Mouse (Mus musculus) duodenum, adult 2 months (tissue): ENCODE results near the gene Olfr376. TPM values are rescaled to one million over a fixed set of nuclear protein-coding genes. Genes with fewer than 3 reads are reported as not detected.

Experiments used
- polyA plus RNA-seq: library from polyadenylated mRNA; depleted of rRNA; stranded (reverse); fragments of >200 nt; gene quantifications from 2 replicates; pipeline ENCODE4 v1.2.3, GENCODE M21; 2012; ENCODE audit warnings: low replicate concordance; rRNA removed

Gene Olfr376
- polyA plus RNA-seq, result not detected in 2 replicates

GRCm38 (mm10) chr11:73370946-73371345, at the start of gene Olfr376:
Gene Olfr376 (plus strand): TSS chr11:73371246.

GRCm38 (mm10) chr11:73329442-73329841, 41.6 kb upstream of the Olfr376 start, which contains the start of the genes Aspa, Gm49340 and Spata22:
Gene Aspa (minus strand): TSS chr11:73329596.
Gene Gm49340 (plus strand): TSS chr11:73329741.
Gene Spata22 (plus strand): TSS chr11:73329741.

DNA sequence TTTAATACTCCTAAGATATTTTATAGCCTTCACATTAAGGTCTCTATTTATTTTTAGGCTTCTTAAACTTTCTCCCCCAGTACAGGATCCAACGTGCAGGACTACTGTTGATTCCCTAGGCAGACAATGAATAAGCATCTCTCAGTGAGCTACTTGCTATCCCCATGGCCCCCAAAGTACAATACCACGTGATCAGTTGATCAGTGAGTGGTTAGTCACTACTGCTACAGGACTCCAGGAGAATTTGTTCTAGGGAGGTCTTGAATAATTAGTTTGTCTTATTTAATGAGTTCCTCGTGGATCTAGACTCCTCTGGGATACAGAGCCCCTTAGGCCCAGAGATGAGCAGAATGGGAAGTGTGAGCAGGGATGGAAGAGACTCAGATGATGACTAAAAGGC, 20.6 kb upstream of the Olfr376 start, which contains the start of gene Olfr20:
TSS of gene Olfr20 (plus strand) at position 301 of the 400 bp plus-strand sequence.

GRCm38 (mm10) chr11:73399514-73399913, 28.5 kb downstream of the Olfr376 start, which contains the start of gene Olfr1:
Gene Olfr1 (minus strand): TSS chr11:73399614.

Other genes starting within 250 kb of the Olfr376 start
- 1.8 and 3.7 TPM in 2 replicates for gene Haspin, start 233.0 kb upstream of the Olfr376 start, polyA plus RNA-seq
- 0.33 TPM in 1 of 2 replicates, not detected in the other for gene P2rx5, start 210.8 kb upstream of the Olfr376 start, polyA plus RNA-seq
- gene Emc6, start 194.2 kb upstream of the Olfr376 start, polyA plus RNA-seq, result 45.1 and 69.0 TPM in 2 replicates
- gene Tax1bp3, start 194.2 kb upstream of the Olfr376 start, polyA plus RNA-seq, result 98.3 and 181 TPM in 2 replicates
- gene Ctns, start 172.2 kb upstream of the Olfr376 start, polyA plus RNA-seq, result 13.2 and 13.6 TPM in 2 replicates
- gene Shpk, start 171.8 kb upstream of the Olfr376 start, polyA plus RNA-seq, result 15.3 and 15.7 TPM in 2 replicates
- 0.11 TPM in 1 of 2 replicates, not detected in the other for gene Trpv1, start 137.0 kb upstream of the Olfr376 start, polyA plus RNA-seq
- 0.12 and 0.38 TPM in 2 replicates for gene Trpv3, start 103.9 kb upstream of the Olfr376 start, polyA plus RNA-seq
- gene Aspa, start 41.6 kb upstream of the Olfr376 start, polyA plus RNA-seq, result 0.82 and 5.1 TPM in 2 replicates
- gene Gm49340, start 41.5 kb upstream of the Olfr376 start, polyA plus RNA-seq, result not detected in 2 replicates
- gene Spata22, start 41.5 kb upstream of the Olfr376 start, polyA plus RNA-seq, result not detected in 2 replicates
- 0.12 TPM in 1 of 2 replicates, not detected in the other for gene Olfr20, start 20.5 kb upstream of the Olfr376 start, polyA plus RNA-seq
- not detected in 2 replicates for gene Olfr1, start 28.4 kb downstream of the Olfr376 start, polyA plus RNA-seq
- gene Olfr378, start 57.2 kb downstream of the Olfr376 start, polyA plus RNA-seq, result not detected in 2 replicates
- not detected in 2 replicates for gene Olfr380, start 86.3 kb downstream of the Olfr376 start, polyA plus RNA-seq
- not detected in 2 replicates for gene Olfr381, start 120.4 kb downstream of the Olfr376 start, polyA plus RNA-seq
- not detected in 2 replicates for gene Olfr382, start 146.0 kb downstream of the Olfr376 start, polyA plus RNA-seq
- not detected in 2 replicates for gene Olfr385, start 221.8 kb downstream of the Olfr376 start, polyA plus RNA-seq
- gene Olfr384, start 227.3 kb downstream of the Olfr376 start, polyA plus RNA-seq, result not detected in 2 replicates